Mouse (Mus musculus) monocyte, adult 2 months (primary cell): Measurements from ENCODE around the gene Wdr90.
A peak's percentile ranks its signal among the peaks of the same experiment; 100 is the strongest.
"Not testable (repeated sequence)": the region's sequence is repeated elsewhere in the genome, so short reads cannot be mapped to it uniquely, and the experiment has no call there.

Experiments
- DNase-seq, 2 experiments: peaks; one replicate each; pipeline ENCODE4 v3.0.0; 2022; ENCODE audit warnings: low spot score in 2 of 2, low read depth in 1 of 2

Gene Wdr90

GRCm38 (mm10) chr17:25877741-25878610 is 16.7 kb upstream of the Wdr90 start:
- DNase-seq: no peak

GRCm38 (mm10) chr17:25877025-25877424 is 15.7 kb upstream of the Wdr90 start:
- DNase-seq: no peak

- no peak for DNase-seq
Observed at GRCm38 (mm10) chr17:25876347-25876915, 15.1 kb upstream of the Wdr90 start.

- peak; percentile 42 to 69 for DNase-seq
Observed at GRCm38 (mm10) chr17:25875171-25876136, 14.2 kb upstream of the Wdr90 start.

- peak; percentile 79 to 92 for DNase-seq
Observed at GRCm38 (mm10) chr17:25874721-25875170, 13.4 kb upstream of the Wdr90 start, which contains the start of gene Mettl26. Gene Mettl26 (plus strand): TSS chr17:25875074.

- DNase-seq: no peak
Observed at GRCm38 (mm10) chr17:25874148-25874720, 12.9 kb upstream of the Wdr90 start.

GRCm38 (mm10) chr17:25873405-25874147 is 12.3 kb upstream of the Wdr90 start:
- no peak for DNase-seq

GRCm38 (mm10) chr17:25872676-25873075 is 11.4 kb upstream of the Wdr90 start:
- DNase-seq: no peak

- DNase-seq: not testable (repeated sequence)
Observed at GRCm38 (mm10) chr17:25871566-25871965, 10.3 kb upstream of the Wdr90 start.

- DNase-seq: no peak
Observed at GRCm38 (mm10) chr17:25869954-25870353, 8.7 kb upstream of the Wdr90 start.

- DNase-seq: no peak
Observed at GRCm38 (mm10) chr17:25869498-25869897, 8.2 kb upstream of the Wdr90 start.

GRCm38 (mm10) chr17:25868601-25869191 is 7.4 kb upstream of the Wdr90 start, which contains the start of gene Mcrip2:
Gene Mcrip2 (minus strand): TSS chr17:25868764.
- peak in 1 of 2 experiments; percentile 31 for DNase-seq

GRCm38 (mm10) chr17:25867836-25868600 is 6.7 kb upstream of the Wdr90 start:
- no peak for DNase-seq

GRCm38 (mm10) chr17:25867509-25867835 is 6.2 kb upstream of the Wdr90 start:
- no peak for DNase-seq

GRCm38 (mm10) chr17:25866172-25866571 is 4.9 kb upstream of the Wdr90 start:
- no peak for DNase-seq

GRCm38 (mm10) chr17:25865288-25865687 is 4.0 kb upstream of the Wdr90 start:
- no peak for DNase-seq

- DNase-seq: no peak
Observed at GRCm38 (mm10) chr17:25864311-25864710, 3.0 kb upstream of the Wdr90 start.

- no peak for DNase-seq
Observed at GRCm38 (mm10) chr17:25863681-25864080, 2.4 kb upstream of the Wdr90 start.
